Mouse (Mus musculus) myocyte (in vitro differentiated cells): ENCODE measurements around the gene Hsd17b1. TPM values are rescaled to one million over a fixed set of nuclear protein-coding genes. Genes with fewer than 3 reads are reported as not detected.

Experiments used
- H3K27me3 ChIP-seq: one replicate; pipeline ENCODE4 v1.6.1; 2011; ENCODE audit not compliant: control insufficient read depth, insufficient read depth, insufficient read length
- H3K36me3 ChIP-seq: one replicate; pipeline ENCODE4 v1.6.1; 2011; ENCODE audit not compliant: control insufficient read depth, insufficient read depth
- H3K4me2 ChIP-seq: one replicate; pipeline ENCODE4 v1.6.1; 2011; ENCODE audit warnings: low read depth, control low read depth
- H3K4me3 ChIP-seq: one replicate; pipeline ENCODE4 v1.5.1; 2011; ENCODE audit warnings: mild to moderate bottlenecking, control low read depth, moderate library complexity
- H3K79me2 ChIP-seq: one replicate; pipeline ENCODE4 v1.6.1; 2011; ENCODE audit not compliant: control insufficient read depth, insufficient read depth
- H3ac ChIP-seq: one replicate; pipeline ENCODE4 v1.6.1; 2011; ENCODE audit not compliant: control insufficient read depth, insufficient read length
- CEBPB ChIP-seq: IDR thresholded peaks from 2 replicates; pipeline ENCODE4 v1.6.1; 2011; ENCODE audit warnings: mild to moderate bottlenecking, moderate library complexity; ENCODE audit not compliant: poor library complexity, insufficient read depth, severe bottlenecking
- E2F4 ChIP-seq: IDR thresholded peaks from one replicate; pipeline ENCODE4 v1.6.1; 2011; ENCODE audit warnings: mild to moderate bottlenecking, control low read depth, moderate library complexity; ENCODE audit not compliant: insufficient read depth
- MAX ChIP-seq: IDR thresholded peaks from one replicate; pipeline ENCODE4 v1.6.1; 2011; ENCODE audit warnings: low read depth, mild to moderate bottlenecking, control low read depth
- MYOD1 ChIP-seq, 3 experiments: IDR thresholded peaks; one replicate each; pipeline ENCODE4 v1.6.1; 2011; ENCODE audit warnings: control low read depth in 2 of 3, low read depth in 2 of 3, mild to moderate bottlenecking in 2 of 3, moderate library complexity in 1 of 3; ENCODE audit not compliant: insufficient read length in 2 of 3, control insufficient read depth in 1 of 3
- MYOG ChIP-seq, 3 experiments: IDR thresholded peaks; one replicate each; pipeline ENCODE4 v1.6.1; 2011; ENCODE audit warnings: control low read depth in 2 of 3, low read depth in 2 of 3, mild to moderate bottlenecking in 2 of 3; ENCODE audit not compliant: insufficient read length in 2 of 3, control insufficient read depth in 1 of 3, insufficient read depth in 1 of 3
- POLR2A ChIP-seq: IDR thresholded peaks from one replicate; pipeline ENCODE4 v1.6.1; 2011; ENCODE audit warnings: low read depth, mild to moderate bottlenecking, control low read depth, moderate library complexity; ENCODE audit not compliant: insufficient read length
- POLR2AphosphoS2 ChIP-seq: IDR thresholded peaks from one replicate; pipeline ENCODE4 v1.6.1; 2011; ENCODE audit warnings: low read depth, control low read depth; ENCODE audit not compliant: insufficient read length
- REST ChIP-seq: IDR thresholded peaks from one replicate; pipeline ENCODE4 v1.6.1; 2011; ENCODE audit warnings: mild to moderate bottlenecking, control low read depth, moderate library complexity; ENCODE audit not compliant: insufficient read depth, insufficient read length
- SRF ChIP-seq: IDR thresholded peaks from one replicate; pipeline ENCODE4 v1.6.1; 2011; ENCODE audit warnings: low read depth; ENCODE audit not compliant: control insufficient read depth, insufficient read length
- TCF12 ChIP-seq: IDR thresholded peaks from one replicate; pipeline ENCODE4 v1.6.1; 2011; ENCODE audit warnings: mild to moderate bottlenecking, control low read depth; ENCODE audit not compliant: poor library complexity, insufficient read depth, severe bottlenecking
- TCF3 ChIP-seq: IDR thresholded peaks from one replicate; pipeline ENCODE4 v1.6.1; 2011; ENCODE audit warnings: low read depth, control low read depth; ENCODE audit not compliant: insufficient read length
- USF1 ChIP-seq: IDR thresholded peaks from one replicate; pipeline ENCODE4 v1.6.1; 2011; ENCODE audit warnings: low read depth, mild to moderate bottlenecking, control low read depth, moderate library complexity
- polyA plus RNA-seq: library from polyadenylated mRNA; unstranded; fragments of >200 nt; fragmentation: generic; extraction: Trizol; gene quantifications from one replicate; pipeline ENCODE4 v1.2.1, GENCODE M21; 2012; ENCODE audit warnings: missing spikeins

Hsd17b1 gene
- polyA plus RNA-seq, 1 experiment: 0.49 TPM

DNA sequence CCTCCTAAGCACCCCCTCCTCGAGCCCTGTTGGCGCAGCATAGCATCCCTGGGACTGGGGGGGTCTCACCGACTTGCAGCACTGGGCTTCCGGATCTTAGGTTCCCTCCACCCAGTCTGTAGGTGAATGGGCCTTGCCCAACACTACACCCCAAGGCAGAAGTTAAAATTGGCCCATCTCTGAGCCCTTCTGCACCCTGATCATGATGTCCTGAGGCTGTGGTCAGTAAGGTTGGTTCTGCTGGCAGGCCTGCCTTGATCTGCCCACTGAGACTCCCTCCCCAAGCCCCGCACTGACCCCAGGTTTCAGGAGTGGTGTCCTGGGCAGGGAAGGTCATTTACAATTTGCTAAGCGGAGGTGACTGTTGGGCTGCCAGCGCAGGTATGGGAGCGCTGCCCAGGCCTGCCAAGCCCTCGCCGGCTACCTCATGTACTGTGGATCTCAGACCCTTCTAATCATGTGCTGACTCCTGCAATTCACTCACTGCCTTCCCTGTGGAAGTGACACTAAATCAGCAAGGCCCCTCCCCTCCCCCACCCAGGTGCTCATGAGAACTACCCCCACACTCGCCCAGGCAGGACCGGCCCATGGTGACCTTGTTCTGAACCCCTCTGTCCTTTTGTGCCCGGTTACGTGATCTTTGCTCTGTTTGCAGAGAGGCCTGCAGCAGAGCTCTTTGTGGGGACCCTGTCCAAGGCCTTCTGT, 15.1 kb upstream of the Hsd17b1 start:
- Histone ChIP-seq H3K79me2 (no peaks in the 10 kb centered on the region), H3ac (peak overlapping the region; percentile 7), H3K36me3 (no peaks in the 10 kb centered on the region), H3K27me3 (no peaks in the 10 kb centered on the region), H3K4me2 (peak overlapping the region; percentile 43), H3K4me3 (no peak overlapping the region)
- TF ChIP-seq TCF3 (no peak), POLR2AphosphoS2 (no peak), POLR2A (no peak), MAX (no peak), CEBPB (no peak), SRF (no peak)

- Histone ChIP-seq H3K27me3 (no peaks in the 10 kb centered on the region), H3K4me3 (no peak overlapping the region), H3K36me3 (no peaks in the 10 kb centered on the region), H3K4me2 (peak overlapping the region; percentile 43), H3K79me2 (no peaks in the 10 kb centered on the region), H3ac (peak overlapping the region; percentile 7)
- peak in 2 of 3 experiments; percentile 19 to 69 for TF ChIP-seq MYOD1 (IDR thresholded peaks at IDR 0.05; ENCODE audit: control insufficient read depth in 1 of 3, insufficient read length in 2 of 3, low read depth in 2 of 3)
- TF ChIP-seq TCF3: no peak
- TF ChIP-seq MAX: no peak
- no peak for TF ChIP-seq POLR2A
- peak; percentile 9 to 64 (median 58) for TF ChIP-seq MYOG (IDR thresholded peaks at IDR 0.05; ENCODE audit: control insufficient read depth in 1 of 3, insufficient read depth in 1 of 3, insufficient read length in 2 of 3, low read depth in 2 of 3)
- no peak for TF ChIP-seq REST
- peak; percentile 48 for TF ChIP-seq TCF12
Measured at GRCm38 (mm10) chr11:101063676-101064327, 14.4 kb upstream of the Hsd17b1 start.

- H3K27me3 ChIP-seq: no peaks in the 10 kb centered on the region
- no peaks in the 10 kb centered on the region for H3K79me2 ChIP-seq
- TF ChIP-seq MYOD1 (IDR thresholded peaks at IDR 0.05; ENCODE audit: control insufficient read depth in 1 of 3, insufficient read length in 2 of 3, low read depth in 2 of 3) (no peak), TCF12 (no peak), REST (no peak), SRF (no peak), MYOG (IDR thresholded peaks at IDR 0.05; ENCODE audit: control insufficient read depth in 1 of 3, insufficient read depth in 1 of 3, insufficient read length in 2 of 3, low read depth in 2 of 3) (no peak), POLR2A (no peak), USF1 (no peak), POLR2AphosphoS2 (no peak), E2F4 (no peak), TCF3 (no peak), MAX (no peak), CEBPB (no peak)
- peak overlapping the region; percentile 43 for H3K4me2 ChIP-seq
- H3ac ChIP-seq: no peak overlapping the region
- no peak overlapping the region for H3K4me3 ChIP-seq
- no peaks in the 10 kb centered on the region for H3K36me3 ChIP-seq
Measured at GRCm38 (mm10) chr11:101064462-101064861, 13.7 kb upstream of the Hsd17b1 start.

- H3ac ChIP-seq: no peak overlapping the region
- H3K4me2 ChIP-seq: no peak overlapping the region
- TF ChIP-seq MYOD1 (IDR thresholded peaks at IDR 0.05; ENCODE audit: control insufficient read depth in 1 of 3, insufficient read length in 2 of 3, low read depth in 2 of 3) (no peak), REST (no peak), TCF12 (no peak)
- H3K36me3 ChIP-seq: no peaks in the 10 kb centered on the region
- H3K79me2 ChIP-seq: no peaks in the 10 kb centered on the region
- no peak overlapping the region for H3K4me3 ChIP-seq
- H3K27me3 ChIP-seq: no peaks in the 10 kb centered on the region
Measured at GRCm38 (mm10) chr11:101065002-101065401, 13.2 kb upstream of the Hsd17b1 start.
